Mouse (Mus musculus): ENCODE data around the gene Kcnj12.

GRCm38 (mm10) chr11:61029116-61029740 is 6.9 kb downstream of the Kcnj12 start:
- TF ChIP-seq CTCF (IDR thresholded peaks at IDR 0.05; ENCODE audit: low read depth) (no peak), EP300 (IDR thresholded peaks at IDR 0.05; ENCODE audit: low read depth) (no peak)
